In genomic region chr8:116673966-116674805, GRCm38 (mm10) we compare ENCODE assay signal across 18 mouse cellular contexts. TPM values are rescaled to one million over a fixed set of nuclear protein-coding genes. Genes with fewer than 3 reads are reported as not detected.
DNase-seq lines count a peak whose midpoint lies in the region; ATAC-seq lines count a peak whose summit lies in the region.
"Had no signal": no experiment of that assay in that cellular context is flagged by ENCODE, and none has a peak within 500 bp of the region (broad histone marks: within the 10 kb centered on the region; RNA-seq: fewer than 3 reads in every experiment).

No protein-coding gene starts in this region.

- H3K36me3 ChIP-seq in forebrain, embryonic 10.5 days (replicated peaks): no peaks in the 10 kb centered on the region
- no peaks in the 10 kb centered on the region for H3K36me3 ChIP-seq in forebrain, embryonic 16.5 days (ENCODE audit: control insufficient read depth, insufficient read depth)
- no peaks in the 10 kb centered on the region for H3K36me3 ChIP-seq in midbrain, embryonic 14.5 days (ENCODE audit: control insufficient read depth, insufficient read depth, low read length)
- H3K36me3 ChIP-seq: midbrain, embryonic 12.5 days had no signal

- no peaks in the 10 kb centered on the region for H3K4me1 ChIP-seq in forebrain, embryonic 10.5 days
- H3K4me1 ChIP-seq in forebrain, embryonic 16.5 days (replicated peaks; ENCODE audit: control insufficient read depth, insufficient read depth, low read length): no peaks in the 10 kb centered on the region
- no peaks in the 10 kb centered on the region for H3K4me1 ChIP-seq in midbrain, embryonic 14.5 days (ENCODE audit: control insufficient read depth, insufficient read depth, low read length)
- H3K4me1 ChIP-seq: midbrain, embryonic 12.5 days had no signal

- no peak for ATAC-seq in forebrain, embryonic 16.5 days
- ATAC-seq in midbrain, embryonic 14.5 days (ENCODE audit: low FRiP score, low TSS enrichment): no peak
- ATAC-seq: forebrain, embryonic 14.5 days; lung, postnatal 0 days had no signal

- H3K27ac ChIP-seq in forebrain, embryonic 10.5 days: no peak overlapping the region
- H3K27ac ChIP-seq in forebrain, embryonic 16.5 days (ENCODE audit: low read length): no peak overlapping the region
- H3K27ac ChIP-seq in midbrain, embryonic 14.5 days (replicated peaks; ENCODE audit: low read depth, low read length): no peak overlapping the region
- H3K27ac ChIP-seq: layer of hippocampus, adult 2 months; midbrain, embryonic 12.5 days; stomach, postnatal 0 days had no signal

- no peak overlapping the region for H3K9ac ChIP-seq in forebrain, embryonic 16.5 days (replicated peaks; ENCODE audit: low read depth, low read length)
- no peak overlapping the region for H3K9ac ChIP-seq in midbrain, embryonic 14.5 days (replicated peaks; ENCODE audit: low read length)
- H3K9ac ChIP-seq: midbrain, embryonic 12.5 days had no signal

- H3K4me3 ChIP-seq in forebrain, embryonic 10.5 days: no peak overlapping the region
- H3K4me3 ChIP-seq in forebrain, embryonic 16.5 days (replicated peaks; ENCODE audit: low read length): no peak overlapping the region
- no peak overlapping the region for H3K4me3 ChIP-seq in midbrain, embryonic 14.5 days (replicated peaks; ENCODE audit: low read depth, low read length)
- H3K4me3 ChIP-seq: layer of hippocampus, adult 2 months; midbrain, embryonic 12.5 days had no signal

- no peaks in the 10 kb centered on the region for H3K27me3 ChIP-seq in forebrain, embryonic 10.5 days (ENCODE audit: poor library complexity, severe bottlenecking)
- no peaks in the 10 kb centered on the region for H3K27me3 ChIP-seq in forebrain, embryonic 16.5 days (replicated peaks; ENCODE audit: control insufficient read depth, insufficient read depth, low read length)
- no peaks in the 10 kb centered on the region for H3K27me3 ChIP-seq in midbrain, embryonic 14.5 days (ENCODE audit: control insufficient read depth, insufficient read depth, low read length)
- H3K27me3 ChIP-seq: midbrain, embryonic 12.5 days had no signal

- no peak overlapping the region for H3K4me2 ChIP-seq in forebrain, embryonic 16.5 days (ENCODE audit: low read length)
- H3K4me2 ChIP-seq in midbrain, embryonic 14.5 days (ENCODE audit: low read length): no peak overlapping the region
- H3K4me2 ChIP-seq: liver, embryonic 11.5 days; midbrain, embryonic 12.5 days had no signal

- H3K9me3 ChIP-seq in forebrain, embryonic 10.5 days: peaks cover 1% of the 10 kb centered on the region; the same call in 1 of the 2 replicates
- peaks cover 3% of the 10 kb centered on the region; the same call in 1 of the 2 replicates for H3K9me3 ChIP-seq in forebrain, embryonic 16.5 days (ENCODE audit: control insufficient read depth, low read length)
- no peaks in the 10 kb centered on the region for H3K9me3 ChIP-seq in midbrain, embryonic 14.5 days (ENCODE audit: control insufficient read depth, low read length)

- 81% methylated on average over 10 of the region's 10 CpGs for WGBS in forebrain, embryonic 10.5 days
- 81% methylated on average over 10 of the region's 10 CpGs for WGBS in forebrain, embryonic 16.5 days
- WGBS in midbrain, embryonic 14.5 days: 81% methylated on average over 10 of the region's 10 CpGs

- peak; percentile 11 for DNase-seq in forebrain, embryonic 10.5 days (ENCODE audit: extremely low spot score, low spot score)
- DNase-seq in right cerebral cortex, adult 18-20 months: peak; percentile 81
- DNase-seq in right cerebral cortex, postnatal 14 days: no peak
- DNase-seq in frontal cortex, postnatal 36 days (ENCODE audit: low spot score in 2 of 2): peak; percentile 31 to 47
- DNase-seq in thymus, postnatal 14 days: peak; percentile 50
- DNase-seq in midbrain, embryonic 14.5 days: no peak
- no peak for DNase-seq in MN1 (ENCODE audit: low spot score)
- DNase-seq: cerebellum, postnatal 14 days; heart, adult 18-20 months; heart, postnatal 4 days; kidney, adult 11 months had no signal

RNA-seq across cellular contexts. Expression of gene Cdyl2, which starts 58.6 kb away (rescaled TPM):
- 8.3 and 8.6 TPM in 2 replicates for polyA plus RNA-seq in forebrain, embryonic 10.5 days (2016; fragmentation: Nextera tagmentation; extraction: Ambion mirVana)
- polyA plus RNA-seq in forebrain, embryonic 16.5 days (2015; fragmentation: Nextera tagmentation; extraction: Ambion mirVana): 8.6 and 8.9 TPM in 2 replicates
- 10.3 and 13.5 TPM in 2 replicates for polyA plus RNA-seq in midbrain, embryonic 14.5 days (2014; fragmentation: Nextera tagmentation; extraction: Ambion mirVana)

Comparison
In these comparisons a context has a peak if more than half of its experiments do, and no peak if none do; other contexts are left out.
1. DNase-seq: peak in forebrain, embryonic 10.5 days (single experiment), right cerebral cortex, adult 18-20 months (single experiment), frontal cortex, postnatal 36 days (2 of 2) and thymus, postnatal 14 days (single experiment); none in right cerebral cortex, postnatal 14 days (single experiment), midbrain, embryonic 14.5 days (single experiment) and MN1 (single experiment).